Mouse (Mus musculus) stomach, postnatal 0 days (tissue): ENCODE data around the gene Bicc1. TPM values are rescaled to one million over a fixed set of nuclear protein-coding genes. Genes with fewer than 3 reads are reported as not detected.

Experiments
- ATAC-seq: fragments of 200-750 bp; cut with Nextera tagmentation; 2 replicates; pipeline ENCODE4 v1.8.0; 2017; ENCODE audit not compliant: low FRiP score, low TSS enrichment
- DNase-seq: peaks from one replicate; pipeline ENCODE4 v3.0.0-alpha.2; 2016; ENCODE audit warnings: low spot score
- H3K27ac ChIP-seq: fragments of 300-500 bp; sonication (generic); replicated peaks from 2 replicates; pipeline ENCODE4 v1.5.1; 2014; ENCODE audit warnings: mild to moderate bottlenecking, control low read depth
- H3K27me3 ChIP-seq: fragments of 300-500 bp; sonication (generic); 2 replicates; pipeline ENCODE4 v1.6.1; 2014; ENCODE audit warnings: low read length; ENCODE audit not compliant: control insufficient read depth, insufficient read depth
- H3K36me3 ChIP-seq: fragments of 300-500 bp; sonication (generic); 2 replicates; pipeline ENCODE4 v1.6.1; 2014; ENCODE audit warnings: low read length, mixed read lengths; ENCODE audit not compliant: control insufficient read depth, insufficient read depth
- H3K4me1 ChIP-seq: fragments of 300-500 bp; sonication (generic); replicated peaks from 2 replicates; pipeline ENCODE4 v1.6.1; 2014; ENCODE audit warnings: antibody characterized with exemption; ENCODE audit not compliant: control insufficient read depth, insufficient read depth
- H3K4me2 ChIP-seq: fragments of 300-500 bp; sonication (generic); replicated peaks from 2 replicates; pipeline ENCODE4 v1.6.1; 2014; ENCODE audit warnings: low read depth, mild to moderate bottlenecking, control low read depth, moderate library complexity
- H3K4me3 ChIP-seq: fragments of 300-500 bp; sonication (generic); 2 replicates; pipeline ENCODE4 v1.5.1; 2014; ENCODE audit warnings: low read depth, low read length, control low read depth
- H3K9ac ChIP-seq: fragments of 300-500 bp; sonication (generic); 2 replicates; pipeline ENCODE4 v1.6.1; 2014; ENCODE audit warnings: mild to moderate bottlenecking, low read length, control low read depth, mixed read lengths
- H3K9me3 ChIP-seq: fragments of 300-500 bp; sonication (generic); 2 replicates; pipeline ENCODE4 v1.6.1; 2016; ENCODE audit warnings: low read length; ENCODE audit not compliant: control insufficient read depth
- CTCF ChIP-seq: IDR thresholded peaks from 2 replicates; pipeline ENCODE4 v1.5.1; 2016; ENCODE audit warnings: antibody characterized with exemption, low read depth, mild to moderate bottlenecking, moderate library complexity
- EP300 ChIP-seq: optimal IDR thresholded peaks from 2 replicates; pipeline ENCODE3; 2016; ENCODE audit warnings: antibody characterized with exemption
- WGBS: fragments of 180-500 bp; shearing (Covaris S2); extraction: QIAGEN DNeasy Blood & Tissue Kit; methylation state at CpG from one replicate; pipeline ENCODE4 v1.1.7; 2014; 5-methylcytosine and 5-hydroxymethylcytosine counted together
- polyA plus RNA-seq: library from polyadenylated mRNA; unstranded; fragments of >200 nt; fragmentation: Nextera tagmentation; extraction: Ambion mirVana; gene quantifications from 2 replicates; pipeline ENCODE4 v1.2.1, GENCODE M21; 2015

Bicc1 gene
- polyA plus RNA-seq, 1 experiment from 2014 or later: 9.8 TPM

GRCm38 (mm10) chr10:70919031-70919663 is 240.4 kb downstream of the Bicc1 start:
- no peak for DNase-seq
- Histone ChIP-seq H3K36me3 (no peaks in the 10 kb centered on the region), H3K27ac (no peak overlapping the region)

GRCm38 (mm10) chr10:70916697-70917096 is 242.8 kb downstream of the Bicc1 start:
- DNase-seq: no peak
- peaks cover 6% of the 10 kb centered on the region; the same call in 1 of the 2 replicates for H3K9me3 ChIP-seq
- 94% methylated on average over 6 of the region's 6 CpGs for WGBS
- no peak overlapping the region for H3K4me2 ChIP-seq
- TF ChIP-seq EP300 (no peak), CTCF (peak; percentile 54)
- no peak for ATAC-seq
- H3K4me1 ChIP-seq: no peaks in the 10 kb centered on the region
- H3K27ac ChIP-seq: no peak overlapping the region
- no peaks in the 10 kb centered on the region for H3K36me3 ChIP-seq
- H3K4me3 ChIP-seq: no peak overlapping the region
- H3K9ac ChIP-seq: no peak overlapping the region
- no peaks in the 10 kb centered on the region for H3K27me3 ChIP-seq

More at GRCm38 (mm10) chr10:70919031-70919663, 240.4 kb downstream of the Bicc1 start:
- H3K9ac ChIP-seq: no peak overlapping the region
- no peak for ATAC-seq
- peaks cover 4% of the 10 kb centered on the region; the same call in 1 of the 2 replicates for H3K9me3 ChIP-seq
- no peak overlapping the region for H3K4me3 ChIP-seq
- TF ChIP-seq CTCF: no peak
- TF ChIP-seq EP300: no peak
- no peaks in the 10 kb centered on the region for H3K27me3 ChIP-seq
- H3K4me2 ChIP-seq: no peak overlapping the region
- H3K4me1 ChIP-seq: no peaks in the 10 kb centered on the region
- 78% methylated on average over 13 of the region's 13 CpGs for WGBS

DNA sequence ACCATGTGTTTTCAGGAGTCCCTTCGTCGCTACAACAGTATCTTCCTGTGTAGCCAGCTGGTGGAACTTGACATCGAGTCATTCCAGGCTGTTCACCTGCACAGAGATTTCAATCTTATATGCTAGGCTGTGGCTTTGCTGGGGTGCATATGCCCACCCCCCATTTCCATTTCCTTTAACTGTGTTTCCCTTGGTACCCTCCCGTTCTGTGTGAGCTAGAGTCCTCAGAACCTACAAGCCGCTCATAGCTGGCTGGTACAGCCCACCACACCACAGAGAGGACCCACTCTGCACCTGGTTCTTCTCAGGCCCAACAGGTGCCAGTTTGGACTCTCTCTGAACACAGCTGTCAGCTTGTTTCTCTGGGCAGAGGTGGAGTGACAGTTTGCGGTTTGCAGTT is 244.4 kb downstream of the Bicc1 start:
- Histone ChIP-seq H3K4me1 (no peaks in the 10 kb centered on the region), H3K9ac (no peak overlapping the region), H3K27ac (no peak overlapping the region), H3K27me3 (no peaks in the 10 kb centered on the region), H3K9me3 (peaks cover 6% of the 10 kb centered on the region; the same call in 1 of the 2 replicates), H3K4me3 (no peak overlapping the region), H3K36me3 (no peaks in the 10 kb centered on the region), H3K4me2 (no peak overlapping the region)
- WGBS: 95% methylated on average over 6 of the region's 6 CpGs
- TF ChIP-seq EP300 (no peak), CTCF (no peak)
- DNase-seq (no peak), ATAC-seq (0 out of 2 replicates have a peak, but pooled peaks have one; percentile 21)

DNA sequence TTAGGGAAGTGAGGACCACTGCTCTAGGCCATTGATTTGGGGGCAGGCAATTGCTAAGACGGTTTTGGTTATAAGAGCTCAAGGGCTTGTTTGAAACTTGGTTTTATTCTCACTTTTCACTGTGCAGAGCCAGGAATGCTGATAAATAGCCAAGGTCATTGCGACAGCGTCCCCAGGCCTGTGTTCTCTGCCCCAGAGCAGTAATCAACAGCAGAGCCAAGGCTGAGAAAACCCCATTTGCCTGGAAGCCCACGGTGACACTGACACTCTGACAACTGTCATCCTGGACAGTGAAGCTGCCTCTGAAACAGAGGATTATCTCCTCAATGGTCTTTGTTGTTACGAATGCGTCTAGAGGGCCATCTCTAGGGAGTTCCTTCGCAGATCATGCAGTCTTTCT is 255.6 kb downstream of the Bicc1 start:
- Histone ChIP-seq H3K27me3 (no peaks in the 10 kb centered on the region), H3K4me1 (no peaks in the 10 kb centered on the region), H3K9ac (no peak overlapping the region), H3K27ac (no peak overlapping the region), H3K36me3 (no peaks in the 10 kb centered on the region), H3K4me3 (no peak overlapping the region), H3K4me2 (no peak overlapping the region), H3K9me3 (no peaks in the 10 kb centered on the region)
- TF ChIP-seq EP300: no peak
- TF ChIP-seq CTCF: no peak
- ATAC-seq (no peak), DNase-seq (no peak)
- 78% methylated on average over 7 of the region's 7 CpGs for WGBS

GRCm38 (mm10) chr10:70902751-70903485 is 256.6 kb downstream of the Bicc1 start:
- Histone ChIP-seq H3K9ac (no peak overlapping the region), H3K4me2 (no peak overlapping the region), H3K36me3 (no peaks in the 10 kb centered on the region), H3K27me3 (no peaks in the 10 kb centered on the region), H3K4me1 (no peaks in the 10 kb centered on the region), H3K9me3 (no peaks in the 10 kb centered on the region), H3K4me3 (no peak overlapping the region), H3K27ac (no peak overlapping the region)
- WGBS: 38% methylated on average over 5 of the region's 5 CpGs
- DNase-seq (no peak), ATAC-seq (no peak)
- TF ChIP-seq CTCF: no peak
- TF ChIP-seq EP300: no peak
